Mouse (Mus musculus) cerebellum, adult 2 months (tissue): ENCODE data around the gene Etnk1. TPM values are rescaled to one million over a fixed set of nuclear protein-coding genes. Genes with fewer than 3 reads are reported as not detected.

Experiments
- DNase-seq, 2 experiments: peaks; one replicate each; pipeline ENCODE4 v3.0.0; 2021
- H3K27ac ChIP-seq: fragments of 200-500 bp; 2 replicates; pipeline ENCODE4 v1.5.1; 2012; ENCODE audit warnings: low read length, control low read depth, inconsistent platforms; ENCODE audit not compliant: insufficient read depth
- H3K27me3 ChIP-seq: fragments of 200-500 bp; 2 replicates; pipeline ENCODE4 v1.6.1; 2012; ENCODE audit warnings: inconsistent platforms, mild to moderate bottlenecking, low read length, moderate library complexity; ENCODE audit not compliant: control insufficient read depth, insufficient read depth
- H3K4me1 ChIP-seq: fragments of 200-500 bp; 2 replicates; pipeline ENCODE4 v1.6.1; 2011; ENCODE audit warnings: low read length; ENCODE audit not compliant: control insufficient read depth, insufficient read depth
- H3K4me3 ChIP-seq: fragments of 200-500 bp; replicated peaks from 2 replicates; pipeline ENCODE3; 2011; ENCODE audit warnings: mild to moderate bottlenecking, low read depth, low read length, control low read depth; ENCODE audit not compliant: insufficient read depth
- CTCF ChIP-seq: fragments of 200-500 bp; IDR thresholded peaks from 2 replicates; pipeline ENCODE4 v1.5.1; 2011; ENCODE audit warnings: low read depth, mild to moderate bottlenecking, control low read depth, low read length, moderate library complexity, borderline replicate concordance; ENCODE audit not compliant: insufficient read depth
- POLR2A ChIP-seq: fragments of 200-500 bp; IDR thresholded peaks from 2 replicates; pipeline ENCODE4 v1.6.1; 2011; ENCODE audit warnings: low read length, control low read depth, borderline replicate concordance; ENCODE audit not compliant: insufficient read depth
- WGBS: fragments of 180-500 bp; shearing (Covaris S2); methylation state at CpG from one replicate; pipeline ENCODE4 v1.1.7; 2018; 5-methylcytosine and 5-hydroxymethylcytosine counted together
- polyA plus RNA-seq: library from polyadenylated mRNA; depleted of rRNA; stranded (reverse); fragments of >200 nt; gene quantifications from 2 replicates; pipeline ENCODE4 v1.2.3, GENCODE M21; 2012

Etnk1 gene
- polyA plus RNA-seq, 1 experiment, result 163 TPM

- H3K27me3 ChIP-seq, result no peaks in the 10 kb centered on the region
- no peak overlapping the region for H3K4me3 ChIP-seq
- peaks cover 21% of the 10 kb centered on the region for H3K4me1 ChIP-seq
- H3K27ac ChIP-seq, result 0 out of 2 replicates have a peak overlapping the region, but pooled peaks have one; percentile 24
- 33% methylated on average over 3 of the region's 3 CpGs for WGBS
- DNase-seq, result peak; percentile 33 to 40
- TF ChIP-seq POLR2A (no peak), CTCF (peak; percentile 24; the same call in 1 of the 2 replicates)
These were observed 8.1 kb downstream of the Etnk1 start for GRCm38 (mm10) chr6:143174906-143175656.

GRCm38 (mm10) chr6:143176076-143176475, 9.1 kb downstream of the Etnk1 start:
- H3K27ac ChIP-seq, result no peak overlapping the region
- no peak overlapping the region for H3K4me3 ChIP-seq
- peaks cover 21% of the 10 kb centered on the region for H3K4me1 ChIP-seq
- TF ChIP-seq POLR2A (no peak), CTCF (no peak)
- peak in 1 of 2 experiments; percentile 3 for DNase-seq
- no peaks in the 10 kb centered on the region for H3K27me3 ChIP-seq
- WGBS, result 92% methylated on average over 9 of the region's 9 CpGs

GRCm38 (mm10) chr6:143176591-143176990, 9.6 kb downstream of the Etnk1 start:
- peak overlapping the region; percentile 23 for H3K27ac ChIP-seq
- DNase-seq, result peak in 1 of 2 experiments; percentile 12
- TF ChIP-seq CTCF (no peak), POLR2A (no peak)
- peak overlapping the region; percentile 12 for H3K4me3 ChIP-seq
- H3K4me1 ChIP-seq, result peaks cover 21% of the 10 kb centered on the region
- WGBS, result 43% methylated on average over 9 of the region's 9 CpGs
- no peaks in the 10 kb centered on the region for H3K27me3 ChIP-seq

GRCm38 (mm10) chr6:143179181-143179580, 12.2 kb downstream of the Etnk1 start:
- TF ChIP-seq CTCF (no peak), POLR2A (no peak)
- Histone ChIP-seq H3K27ac (no peak overlapping the region), H3K4me1 (peaks cover 19% of the 10 kb centered on the region), H3K27me3 (no peaks in the 10 kb centered on the region), H3K4me3 (no peak overlapping the region)
- 73% methylated on average over 4 of the region's 4 CpGs for WGBS
- DNase-seq, result no peak

GRCm38 (mm10) chr6:143179733-143180132, 12.7 kb downstream of the Etnk1 start:
- TF ChIP-seq POLR2A, result no peak
- Histone ChIP-seq H3K27me3 (no peaks in the 10 kb centered on the region), H3K4me3 (no peak overlapping the region), H3K27ac (no peak overlapping the region), H3K4me1 (peaks cover 18% of the 10 kb centered on the region)
- WGBS, result 64% methylated on average over 2 of the region's 2 CpGs
- DNase-seq, result peak in 1 of 2 experiments; percentile 2

- DNase-seq, result no peak
- TF ChIP-seq CTCF (no peak), POLR2A (no peak)
- WGBS, result 92% methylated on average over 14 of the region's 14 CpGs
- no peaks in the 10 kb centered on the region for H3K27me3 ChIP-seq
- H3K27ac ChIP-seq, result no peak overlapping the region
- peaks cover 18% of the 10 kb centered on the region for H3K4me1 ChIP-seq
- H3K4me3 ChIP-seq, result no peak overlapping the region
These were observed 13.5 kb downstream of the Etnk1 start for GRCm38 (mm10) chr6:143180511-143180910.

GRCm38 (mm10) chr6:143184099-143184498, 17.1 kb downstream of the Etnk1 start:
- Histone ChIP-seq H3K27me3 (no peaks in the 10 kb centered on the region), H3K4me3 (no peak overlapping the region), H3K4me1 (peaks cover 3% of the 10 kb centered on the region; the same call in 1 of the 2 replicates), H3K27ac (no peak overlapping the region)
- peak in 1 of 2 experiments; percentile 5 for DNase-seq
- TF ChIP-seq POLR2A (no peak), CTCF (no peak)
- WGBS, result 91% methylated on average over 3 of the region's 3 CpGs

- Histone ChIP-seq H3K4me1 (peaks cover 3% of the 10 kb centered on the region; the same call in 1 of the 2 replicates), H3K27ac (no peak overlapping the region), H3K4me3 (no peak overlapping the region), H3K27me3 (no peaks in the 10 kb centered on the region)
- WGBS, result 65% methylated on average over 5 of the region's 5 CpGs
- DNase-seq, result peak in 1 of 2 experiments; percentile 13
- TF ChIP-seq POLR2A (no peak), CTCF (no peak)
These were observed 17.7 kb downstream of the Etnk1 start for GRCm38 (mm10) chr6:143184745-143185144.
